Mouse (Mus musculus) CH12.LX (cell line): Measurements from ENCODE around the gene Hdac4. TPM values are rescaled to one million over a fixed set of nuclear protein-coding genes. Genes with fewer than 3 reads are reported as not detected.

Source experiments
- DNase-seq: peaks from one replicate; pipeline ENCODE4 v3.0.0-alpha.2; 2013; ENCODE audit errors: extremely low read depth
- H3K27ac ChIP-seq: 2 replicates; pipeline ENCODE4 v1.5.1; 2012; ENCODE audit warnings: low read depth, mild to moderate bottlenecking, control low read depth, moderate library complexity; ENCODE audit not compliant: insufficient read depth
- H3K27me3 ChIP-seq: replicated peaks from 2 replicates; pipeline ENCODE3; 2012; ENCODE audit warnings: inconsistent platforms
- H3K36me3 ChIP-seq, 2 experiments: replicated peaks in 1 of 2; 2 replicates each; pipeline versions ENCODE3 to v1.6.1; 2012; ENCODE audit warnings: inconsistent platforms in 1 of 2, low read length in 1 of 2, mild to moderate bottlenecking in 1 of 2, mixed read lengths in 1 of 2, moderate library complexity in 1 of 2; ENCODE audit not compliant: control insufficient read depth in 1 of 2, insufficient read depth in 1 of 2
- H3K4me1 ChIP-seq, 2 experiments: 2 replicates each; pipeline ENCODE4 v1.6.1; 2012; ENCODE audit warnings: inconsistent platforms in 1 of 2, moderate library complexity in 1 of 2; ENCODE audit not compliant: insufficient read depth in 2 of 2, control insufficient read depth in 1 of 2
- H3K4me2 ChIP-seq: 2 replicates; pipeline ENCODE4 v1.6.1; 2012; ENCODE audit warnings: low read depth, mild to moderate bottlenecking, control low read depth; ENCODE audit not compliant: poor library complexity, insufficient read depth, severe bottlenecking
- H3K4me3 ChIP-seq, 3 experiments: fragments of 150-350 bp in 1 of 3; sonication (generic) in 1 of 3; replicated peaks in 1 of 3; 2 replicates each; pipeline versions ENCODE3 to v1.5.1; 2011 to 2012; ENCODE audit warnings: low read depth in 2 of 3, low read length in 2 of 3, mild to moderate bottlenecking in 2 of 3, moderate library complexity in 2 of 3, control low read depth in 1 of 3, improper control_type of control experiment in 1 of 3, inconsistent platforms in 1 of 3, mixed read lengths in 1 of 3; ENCODE audit not compliant: poor library complexity in 1 of 3
- H3K79me2 ChIP-seq: replicated peaks from 2 replicates; pipeline ENCODE4 v1.6.1; 2012; ENCODE audit warnings: mild to moderate bottlenecking, moderate library complexity; ENCODE audit not compliant: control insufficient read depth, poor library complexity, insufficient read depth, severe bottlenecking; ENCODE audit errors: extremely low read depth
- H3K9ac ChIP-seq: 2 replicates; pipeline ENCODE4 v1.6.1; 2012; ENCODE audit warnings: low read depth, mild to moderate bottlenecking, control low read depth, moderate library complexity; ENCODE audit not compliant: insufficient read depth
- H3K9me3 ChIP-seq: replicated peaks from 2 replicates; pipeline ENCODE3; 2012; ENCODE audit warnings: low read length, inconsistent platforms, mixed read lengths
- CHD1 ChIP-seq: IDR thresholded peaks from 2 replicates; pipeline ENCODE4 v1.6.1; 2012; ENCODE audit warnings: low read depth, low read length, improper control_type of control experiment, inconsistent platforms
- CTCF ChIP-seq, 2 experiments: IDR thresholded peaks in 1 of 2; conservative IDR thresholded peaks in 1 of 2; 2 replicates each; pipeline ENCODE4 v1.5.1; 2011 to 2012; ENCODE audit warnings: low read depth in 2 of 2, low read length in 2 of 2, improper control_type of control experiment in 1 of 2, inconsistent platforms in 1 of 2, mild to moderate bottlenecking in 1 of 2, moderate library complexity in 1 of 2
- ELF1 ChIP-seq: IDR thresholded peaks from 2 replicates; pipeline ENCODE4 v1.6.1; 2014; ENCODE audit warnings: low read depth, mild to moderate bottlenecking, inconsistent platforms, low read length, improper control_type of control experiment
- EP300 ChIP-seq: IDR thresholded peaks from 2 replicates; pipeline ENCODE4 v1.6.1; 2011; ENCODE audit warnings: low read length, improper control_type of control experiment
- ETS1 ChIP-seq: conservative IDR thresholded peaks from 2 replicates; pipeline ENCODE4 v1.6.1; 2012; ENCODE audit warnings: low read depth, mild to moderate bottlenecking, inconsistent platforms, low read length, improper control_type of control experiment, moderate library complexity
- HCFC1 ChIP-seq: IDR thresholded peaks from 2 replicates; pipeline ENCODE4 v1.6.1; 2012; ENCODE audit warnings: low read depth, mild to moderate bottlenecking, inconsistent platforms, low read length, improper control_type of control experiment
- IRF4 ChIP-seq: IDR thresholded peaks from 2 replicates; pipeline ENCODE4 v1.6.1; 2014; ENCODE audit warnings: low read depth, mild to moderate bottlenecking, inconsistent platforms, low read length, improper control_type of control experiment
- JUND ChIP-seq: conservative IDR thresholded peaks from 2 replicates; pipeline ENCODE4 v1.6.1; 2011; ENCODE audit warnings: low read depth, low read length, improper control_type of control experiment
- KAT2A ChIP-seq: IDR thresholded peaks from 2 replicates; pipeline ENCODE4 v1.6.1; 2012; ENCODE audit warnings: low read length, improper control_type of control experiment, inconsistent platforms; ENCODE audit not compliant: insufficient replicate concordance
- MAX ChIP-seq: IDR thresholded peaks from 2 replicates; pipeline ENCODE4 v1.6.1; 2011; ENCODE audit warnings: low read length, improper control_type of control experiment
- MAZ ChIP-seq: IDR thresholded peaks from 2 replicates; pipeline ENCODE4 v1.6.1; 2012; ENCODE audit warnings: low read depth, mild to moderate bottlenecking, inconsistent platforms, low read length, improper control_type of control experiment, moderate library complexity
- MEF2A ChIP-seq: IDR thresholded peaks from 2 replicates; pipeline ENCODE4 v1.6.1; 2014; ENCODE audit warnings: low read depth, mild to moderate bottlenecking, inconsistent platforms, low read length, improper control_type of control experiment, borderline replicate concordance
- MXI1 ChIP-seq: IDR thresholded peaks from 2 replicates; pipeline ENCODE4 v1.6.1; 2011; ENCODE audit warnings: mild to moderate bottlenecking, low read depth, low read length, improper control_type of control experiment
- NELFE ChIP-seq: IDR thresholded peaks from 2 replicates; pipeline ENCODE4 v1.6.1; 2011; ENCODE audit warnings: low read depth, low read length, improper control_type of control experiment
- NRF1 ChIP-seq: IDR thresholded peaks from 2 replicates; pipeline ENCODE4 v1.6.1; 2014; ENCODE audit warnings: low read depth, mild to moderate bottlenecking, inconsistent platforms, low read length, improper control_type of control experiment, moderate library complexity
- POLR2A ChIP-seq: IDR thresholded peaks from 2 replicates; pipeline ENCODE4 v1.6.1; 2011; ENCODE audit warnings: low read depth, mild to moderate bottlenecking, improper control_type of control experiment, low read length
- RCOR1 ChIP-seq: conservative IDR thresholded peaks from 2 replicates; pipeline ENCODE4 v1.6.1; 2012; ENCODE audit warnings: low read depth, mild to moderate bottlenecking, inconsistent platforms, low read length, improper control_type of control experiment
- TBP ChIP-seq: conservative IDR thresholded peaks from 2 replicates; pipeline ENCODE4 v1.6.1; 2011; ENCODE audit warnings: low read depth, low read length, improper control_type of control experiment
- USF1 ChIP-seq: IDR thresholded peaks from 2 replicates; pipeline ENCODE4 v1.6.1; 2014; ENCODE audit warnings: low read depth, mild to moderate bottlenecking, inconsistent platforms, low read length, improper control_type of control experiment
- USF2 ChIP-seq: conservative IDR thresholded peaks from 2 replicates; pipeline ENCODE4 v1.6.1; 2011; ENCODE audit warnings: low read depth, low read length, improper control_type of control experiment
- ZC3H11A ChIP-seq: IDR thresholded peaks from 2 replicates; pipeline ENCODE4 v1.6.1; 2012; ENCODE audit warnings: low read depth, mild to moderate bottlenecking, inconsistent platforms, low read length, improper control_type of control experiment
- ZKSCAN1 ChIP-seq: IDR thresholded peaks from 2 replicates; pipeline ENCODE4 v1.6.1; 2012; ENCODE audit warnings: low read depth, inconsistent platforms, low read length, improper control_type of control experiment, borderline replicate concordance
- ZMIZ1 ChIP-seq: IDR thresholded peaks from 2 replicates; pipeline ENCODE4 v1.6.1; 2012; ENCODE audit warnings: low read depth, mild to moderate bottlenecking, inconsistent platforms, low read length, improper control_type of control experiment
- dilution Hi-C: fragments of 300-500 bp; cut with MboI; formaldehyde crosslinking; loops from 2 replicates; pipeline ENCODE4 v1.14.3; 2020; ENCODE audit warnings: low sequenced_read_pairs; ENCODE audit not compliant: extremely low pct_unique_long_range_greater_than_20kb, extremely low pct_ligation_motif_present
- in situ Hi-C: fragments of 300-500 bp; cut with MboI; formaldehyde crosslinking; loops from 3 replicates; pipeline ENCODE4 v1.14.3; 2019; ENCODE audit warnings: low sequenced_read_pairs, low pct_ligation_motif_present, low pct_unique_long_range_greater_than_20kb, mixed read lengths
- polyA plus RNA-seq: library from polyadenylated mRNA; unstranded; fragments of >175 nt; gene quantifications from 2 replicates; pipeline ENCODE4 v1.2.1, GENCODE M21; 2012; ENCODE audit warnings: low read depth; ENCODE audit not compliant: insufficient read length
- total RNA-seq, 2 experiments: library from RNA; depleted of rRNA; stranded (reverse); fragments of 300-350 nt in 1 of 2; fragments of >200 nt in 1 of 2; gene quantifications; 2 replicates each; pipeline ENCODE4 v1.2.3; 2012 to 2014

The Hdac4 gene
- total and polyA plus RNA-seq, 3 experiments, result 2.4 to 6.3 (median 4.3) TPM

GRCm38 (mm10) chr1:91993658-91994165 lies 201.8 kb downstream of the Hdac4 start:
- H3K4me2 ChIP-seq, result no peak overlapping the region
- peaks cover 0 to 47% of the 10 kb centered on the region in 2 experiments; a peak in 2 of 4 replicates for H3K4me1 ChIP-seq
- peaks cover 9 to 54% of the 10 kb centered on the region in 2 experiments for H3K36me3 ChIP-seq
- H3K9me3 ChIP-seq, result no peaks in the 10 kb centered on the region
- H3K27ac ChIP-seq, result no peak overlapping the region
- H3K79me2 ChIP-seq, result no peaks in the 10 kb centered on the region
- in situ Hi-C loops, result no loop called here
- dilution Hi-C loops, result no loop called here
- H3K9ac ChIP-seq, result no peak overlapping the region
- peak; percentile 13 for DNase-seq
- no peak for TF ChIP-seq EP300
- TF ChIP-seq ZMIZ1, result no peak
- no peak for TF ChIP-seq HCFC1
- TF ChIP-seq IRF4, result no peak
- no peak for TF ChIP-seq CTCF (conservative IDR thresholded peaks at IDR 0.05 in 1 of 2, IDR thresholded peaks at IDR 0.05 in 1 of 2; ENCODE audit: low read depth in 2 of 2, low read length in 2 of 2)
- TF ChIP-seq RCOR1, result no peak
- no peak for TF ChIP-seq POLR2A
- no peak for TF ChIP-seq ZKSCAN1
- TF ChIP-seq KAT2A, result no peak
- TF ChIP-seq USF2, result no peak
- no peak for TF ChIP-seq CHD1
- no peak for TF ChIP-seq JUND
- no peak for TF ChIP-seq NELFE
- TF ChIP-seq USF1, result no peak
- no peak for TF ChIP-seq MXI1
- TF ChIP-seq MAZ, result no peak
- no peak for TF ChIP-seq MEF2A
- TF ChIP-seq ETS1, result no peak
- no peaks in the 10 kb centered on the region for H3K27me3 ChIP-seq
- H3K4me3 ChIP-seq, result no peak overlapping the region

GRCm38 (mm10) chr1:91992652-91993051 lies 202.8 kb downstream of the Hdac4 start:
- Histone ChIP-seq H3K27me3 (no peaks in the 10 kb centered on the region), H3K27ac (no peak overlapping the region), H3K9me3 (no peaks in the 10 kb centered on the region), H3K4me2 (no peak overlapping the region), H3K36me3 (peaks cover 9 to 59% of the 10 kb centered on the region in 2 experiments), H3K4me1 (peaks cover 0 to 44% of the 10 kb centered on the region in 2 experiments; a peak in 2 of 4 replicates), H3K79me2 (no peaks in the 10 kb centered on the region), H3K4me3 (no peak overlapping the region), H3K9ac (no peak overlapping the region)
- DNase-seq, result no peak
- dilution Hi-C loops (no loop called here), in situ Hi-C loops (no loop called here)
- TF ChIP-seq MEF2A (no peak), MXI1 (no peak), RCOR1 (no peak), ZC3H11A (no peak), ZMIZ1 (no peak), MAX (no peak), ELF1 (no peak), CHD1 (no peak), EP300 (no peak), POLR2A (no peak), MAZ (no peak), NRF1 (no peak), IRF4 (no peak), TBP (no peak)
